Mouse (Mus musculus) hindbrain, embryonic 13.5 days (tissue): ENCODE results near the gene Slc35e4. TPM values are rescaled to one million over a fixed set of nuclear protein-coding genes. Genes with fewer than 3 reads are reported as not detected.
A peak's percentile ranks its signal among the peaks of the same experiment; 100 is the strongest.

Experiments used
- ATAC-seq: fragments of 200-750 bp; cut with Nextera tagmentation; 2 replicates; pipeline ENCODE4 v1.8.0; 2017; ENCODE audit warnings: moderate TSS enrichment; ENCODE audit not compliant: low FRiP score
- H3K27ac ChIP-seq: fragments of 300-500 bp; sonication (generic); 2 replicates; pipeline ENCODE4 v1.5.1; 2015; ENCODE audit warnings: inconsistent platforms, mild to moderate bottlenecking, moderate library complexity
- H3K27me3 ChIP-seq: fragments of 300-500 bp; sonication (generic); 2 replicates; pipeline ENCODE4 v1.6.1; 2015; ENCODE audit warnings: mild to moderate bottlenecking, inconsistent platforms
- H3K36me3 ChIP-seq: fragments of 300-500 bp; sonication (generic); 2 replicates; pipeline ENCODE4 v1.6.1; 2015; ENCODE audit warnings: mild to moderate bottlenecking, inconsistent platforms
- H3K4me1 ChIP-seq: fragments of 300-500 bp; sonication (generic); replicated peaks from 2 replicates; pipeline ENCODE4 v1.6.1; 2015; ENCODE audit warnings: inconsistent platforms
- H3K4me2 ChIP-seq: fragments of 300-500 bp; sonication (generic); 2 replicates; pipeline ENCODE4 v1.6.1; 2015; ENCODE audit warnings: inconsistent platforms, mild to moderate bottlenecking, moderate library complexity
- H3K4me3 ChIP-seq: fragments of 300-500 bp; sonication (generic); 2 replicates; pipeline ENCODE4 v1.5.1; 2015; ENCODE audit warnings: mild to moderate bottlenecking, inconsistent platforms
- H3K9ac ChIP-seq: fragments of 300-500 bp; sonication (generic); 2 replicates; pipeline ENCODE4 v1.6.1; 2015; ENCODE audit warnings: mild to moderate bottlenecking, inconsistent platforms
- H3K9me3 ChIP-seq: fragments of 300-500 bp; sonication (generic); 2 replicates; pipeline ENCODE4 v1.6.1; 2016; ENCODE audit warnings: inconsistent platforms
- WGBS: fragments of 180-500 bp; shearing (Covaris S2); methylation state at CpG from one replicate; pipeline ENCODE4 v1.1.7; 2015; 5-methylcytosine and 5-hydroxymethylcytosine counted together
- polyA plus RNA-seq: library from polyadenylated mRNA; unstranded; fragments of >200 nt; fragmentation: Nextera tagmentation; extraction: Ambion mirVana; gene quantifications from 2 replicates; pipeline ENCODE4 v1.2.1, GENCODE M21; 2015

The Slc35e4 gene
- polyA plus RNA-seq, 1 experiment from 2014 or later = 11.4 TPM

DNA sequence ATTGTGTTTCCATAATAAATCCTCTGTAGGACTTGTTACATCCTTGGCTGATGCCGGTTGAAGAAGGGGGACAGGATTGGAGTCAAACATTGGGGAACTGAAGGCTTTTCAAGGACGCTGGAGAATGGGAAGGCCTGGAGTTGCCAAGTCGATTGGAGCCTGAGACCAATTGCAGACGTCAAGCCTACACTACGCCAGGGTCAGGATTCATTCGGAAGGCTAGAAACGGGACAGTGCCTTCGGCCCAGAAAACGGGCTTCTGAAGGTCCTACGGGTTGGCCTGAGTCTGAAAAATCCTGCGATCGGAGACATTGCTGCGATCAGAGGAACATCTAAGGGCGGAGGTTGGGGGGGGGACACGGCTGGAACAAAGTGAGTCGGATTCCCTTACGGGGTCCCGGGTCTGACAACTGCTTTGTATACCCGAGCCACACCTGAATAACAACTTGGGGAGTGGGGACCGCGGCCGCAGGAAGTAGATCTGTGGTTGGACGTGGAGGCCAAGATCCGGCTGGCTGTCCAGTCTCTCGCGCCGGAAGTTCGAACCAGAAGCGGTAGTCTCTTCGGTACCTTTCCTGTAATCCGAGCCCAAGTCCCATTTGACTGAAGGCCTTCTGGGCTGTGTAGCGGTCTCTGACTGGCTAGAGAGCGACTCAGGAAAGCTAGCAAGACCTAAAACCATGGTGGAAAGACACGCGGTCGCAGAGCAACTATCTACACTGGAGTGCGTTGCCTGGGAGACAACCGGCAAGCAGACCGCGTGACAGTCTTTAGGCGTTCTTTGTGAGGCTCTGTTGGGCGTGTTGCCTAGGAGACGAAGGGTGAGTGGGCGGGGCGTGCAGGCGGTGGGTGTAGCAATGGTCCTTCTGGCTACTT, 19.8 kb downstream of the Slc35e4 start, which contains the start of the genes 4921536K21Rik and Dusp18:
4921536K21Rik (minus strand) TSS at position 693 of the 876 bp plus-strand sequence.
Dusp18 (plus strand) TSS at position 835 of the 876 bp plus-strand sequence.
- Histone ChIP-seq H3K4me3 (peak within 1 kb of the TSS; percentile 54), H3K27ac (peak within 1 kb of the TSS; percentile 84), H3K36me3 (peaks cover 32% of the 10 kb centered on the region), H3K9me3 (no peaks in the 10 kb centered on the region; the same call in 1 of the 2 replicates), H3K4me1 (peaks cover 25% of the 10 kb centered on the region), H3K27me3 (no peaks in the 10 kb centered on the region), H3K9ac (peak within 1 kb of the TSS; percentile 77), H3K4me2 (peak within 1 kb of the TSS; percentile 76)
- peak; percentile 99 for ATAC-seq
- 2% methylated on average over 46 of the region's 46 CpGs for WGBS

DNA sequence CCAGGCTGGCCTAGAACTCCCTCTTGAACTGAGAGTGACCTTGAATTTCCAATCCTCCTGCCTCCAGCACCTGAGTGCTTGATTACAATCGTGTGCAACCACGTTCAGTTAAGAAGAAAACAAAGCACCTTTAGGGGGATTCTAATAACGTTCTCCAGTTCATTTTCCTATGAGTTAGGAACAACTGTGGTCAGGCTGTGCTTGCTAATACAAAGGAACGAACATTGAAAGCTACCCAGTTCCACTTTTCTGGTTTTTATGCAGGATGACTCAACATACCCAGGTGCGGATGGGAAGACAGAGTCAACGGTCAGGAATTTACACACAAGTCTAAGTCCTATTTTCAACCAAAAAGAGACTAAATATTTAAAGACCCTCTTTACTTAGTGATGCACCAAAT, 20.5 kb downstream of the Slc35e4 start:
- H3K9ac ChIP-seq = no peak overlapping the region
- 0 out of 2 replicates have a peak overlapping the region, but pooled peaks have one; percentile 54 for H3K4me3 ChIP-seq
- no peaks in the 10 kb centered on the region; the same call in 1 of the 2 replicates for H3K9me3 ChIP-seq
- ATAC-seq = no peak
- peaks cover 21% of the 10 kb centered on the region for H3K4me1 ChIP-seq
- H3K36me3 ChIP-seq = peaks cover 25% of the 10 kb centered on the region
- H3K27me3 ChIP-seq = no peaks in the 10 kb centered on the region
- H3K4me2 ChIP-seq = peak overlapping the region; percentile 76
- 84% methylated on average over 6 of the region's 6 CpGs for WGBS
- no peak overlapping the region for H3K27ac ChIP-seq

DNA sequence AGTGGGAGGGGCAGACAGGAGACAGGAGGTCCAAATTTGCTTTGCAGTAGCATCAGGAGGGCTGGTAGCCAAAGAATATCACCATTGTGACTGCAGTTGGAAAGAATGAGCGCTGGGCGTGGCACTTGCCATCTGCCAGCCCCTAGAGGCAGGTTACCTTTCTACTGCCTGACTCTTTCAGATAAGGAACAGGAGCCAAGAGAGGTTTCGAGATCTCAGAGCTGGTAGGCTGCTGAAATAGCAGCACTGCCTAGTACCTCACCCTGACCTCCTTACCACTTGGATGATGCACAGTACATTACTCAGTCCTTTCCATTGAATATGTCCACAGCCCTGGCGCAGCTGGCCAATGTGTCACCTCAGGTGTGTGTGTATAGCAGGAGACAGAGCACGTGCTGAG, 27.1 kb downstream of the Slc35e4 start:
- Histone ChIP-seq H3K27ac (no peak overlapping the region), H3K4me1 (peaks cover 4% of the 10 kb centered on the region; the same call in 1 of the 2 replicates), H3K27me3 (no peaks in the 10 kb centered on the region), H3K9me3 (no peaks in the 10 kb centered on the region), H3K4me3 (no peak overlapping the region), H3K9ac (no peak overlapping the region), H3K4me2 (no peak overlapping the region), H3K36me3 (no peaks in the 10 kb centered on the region)
- WGBS = 79% methylated on average over 5 of the region's 5 CpGs
- no peak for ATAC-seq

DNA sequence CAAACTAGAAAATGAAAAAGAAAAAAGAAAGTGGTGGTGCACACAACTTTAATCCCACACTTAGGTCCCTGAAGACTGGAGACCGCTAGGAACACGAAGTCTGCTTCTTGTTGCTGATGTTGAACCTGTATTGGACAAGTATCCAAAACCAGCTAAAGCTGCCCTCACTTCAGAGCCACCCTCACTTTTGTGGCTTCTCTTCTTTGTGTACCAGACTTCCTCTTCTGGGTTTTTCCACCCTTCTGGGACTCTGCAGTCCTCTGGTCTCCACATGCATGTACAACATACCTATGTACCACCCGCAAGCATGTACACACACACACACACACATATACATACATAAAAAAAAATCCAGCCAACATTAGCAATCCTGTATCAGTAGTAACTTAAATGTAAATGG, 30.8 kb downstream of the Slc35e4 start:
- peaks cover 4% of the 10 kb centered on the region; the same call in 1 of the 2 replicates for H3K4me1 ChIP-seq
- H3K27ac ChIP-seq = no peak overlapping the region
- H3K9me3 ChIP-seq = no peaks in the 10 kb centered on the region
- H3K36me3 ChIP-seq = no peaks in the 10 kb centered on the region
- H3K27me3 ChIP-seq = no peaks in the 10 kb centered on the region
- ATAC-seq = no peak
- no peak overlapping the region for H3K4me2 ChIP-seq
- 87% methylated on average over 3 of the region's 3 CpGs for WGBS
- H3K4me3 ChIP-seq = no peak overlapping the region
- H3K9ac ChIP-seq = no peak overlapping the region

DNA sequence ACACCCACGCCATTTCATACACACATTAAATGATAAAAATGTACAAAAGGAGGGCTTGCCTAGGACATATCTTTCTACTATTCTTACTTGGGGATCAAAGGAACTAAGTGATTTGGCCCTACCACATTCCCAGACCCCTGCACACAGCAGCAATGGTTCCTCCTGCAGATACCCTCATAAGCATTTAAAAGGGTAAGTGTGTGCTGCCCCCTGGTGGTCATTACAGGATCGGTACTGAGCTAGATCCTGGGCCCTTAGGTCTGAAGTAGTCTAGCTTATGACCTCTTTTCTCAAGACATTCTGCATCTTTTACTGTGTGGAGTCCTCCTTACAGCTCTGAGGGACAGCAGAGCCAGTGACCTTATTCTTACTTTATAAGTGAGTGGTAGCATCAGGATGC, 34.6 kb downstream of the Slc35e4 start:
- WGBS = 42% methylated on average over 2 of the region's 2 CpGs
- no peak overlapping the region for H3K4me3 ChIP-seq
- H3K27me3 ChIP-seq = no peaks in the 10 kb centered on the region
- H3K36me3 ChIP-seq = no peaks in the 10 kb centered on the region
- H3K9me3 ChIP-seq = no peaks in the 10 kb centered on the region
- no peak overlapping the region for H3K4me2 ChIP-seq
- peaks cover 4% of the 10 kb centered on the region; the same call in 1 of the 2 replicates for H3K4me1 ChIP-seq
- no peak for ATAC-seq
- no peak overlapping the region for H3K9ac ChIP-seq
- H3K27ac ChIP-seq = no peak overlapping the region

DNA sequence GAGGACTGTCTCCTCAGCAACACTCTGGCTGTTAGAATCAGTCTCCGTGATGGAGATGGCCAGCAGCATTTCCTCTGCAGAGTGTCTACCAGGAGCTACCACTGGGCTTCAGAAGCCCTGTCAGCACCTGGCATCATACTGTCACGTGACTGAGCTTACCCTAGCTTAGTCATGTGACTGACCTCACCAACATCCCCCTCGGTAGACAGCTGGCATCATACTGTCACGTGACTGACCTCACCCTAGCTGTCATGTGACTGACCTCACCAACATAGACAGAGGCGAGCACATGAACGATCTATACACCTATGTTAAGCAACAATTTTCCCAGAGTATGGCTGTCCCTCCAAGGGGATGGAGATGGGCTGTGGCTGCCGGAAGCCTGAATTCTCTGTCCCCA, 35.8 kb downstream of the Slc35e4 start:
- H3K36me3 ChIP-seq = no peaks in the 10 kb centered on the region
- no peaks in the 10 kb centered on the region for H3K9me3 ChIP-seq
- H3K4me1 ChIP-seq = no peaks in the 10 kb centered on the region
- WGBS = 81% methylated on average over 7 of the region's 7 CpGs
- no peak for ATAC-seq
- no peak overlapping the region for H3K9ac ChIP-seq
- no peaks in the 10 kb centered on the region for H3K27me3 ChIP-seq
- H3K27ac ChIP-seq = no peak overlapping the region
- no peak overlapping the region for H3K4me3 ChIP-seq
- no peak overlapping the region for H3K4me2 ChIP-seq

DNA sequence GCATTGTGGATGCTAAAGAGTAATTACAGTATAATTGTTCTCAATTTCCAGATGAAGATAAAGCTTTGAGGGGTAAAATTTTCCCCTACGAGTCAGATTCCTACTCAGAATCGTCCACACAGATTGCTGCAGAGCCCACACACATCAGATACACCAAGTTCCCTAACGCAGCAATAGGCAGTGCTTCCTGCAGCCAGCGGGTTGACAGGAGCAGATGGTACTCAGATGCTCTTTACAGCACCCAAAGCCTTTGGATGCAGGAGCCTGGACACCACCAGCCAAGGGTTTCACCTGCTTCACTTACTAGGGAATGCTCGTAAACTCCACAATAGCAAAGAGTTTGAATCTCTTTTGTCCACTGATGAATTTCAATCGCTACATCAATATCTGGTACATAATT, 38.0 kb downstream of the Slc35e4 start:
- Histone ChIP-seq H3K27ac (no peak overlapping the region), H3K4me2 (no peak overlapping the region), H3K27me3 (no peaks in the 10 kb centered on the region), H3K4me3 (no peak overlapping the region), H3K9me3 (no peaks in the 10 kb centered on the region), H3K36me3 (no peaks in the 10 kb centered on the region), H3K4me1 (no peaks in the 10 kb centered on the region), H3K9ac (no peak overlapping the region)
- WGBS = 82% methylated on average over 6 of the region's 6 CpGs
- ATAC-seq = no peak

DNA sequence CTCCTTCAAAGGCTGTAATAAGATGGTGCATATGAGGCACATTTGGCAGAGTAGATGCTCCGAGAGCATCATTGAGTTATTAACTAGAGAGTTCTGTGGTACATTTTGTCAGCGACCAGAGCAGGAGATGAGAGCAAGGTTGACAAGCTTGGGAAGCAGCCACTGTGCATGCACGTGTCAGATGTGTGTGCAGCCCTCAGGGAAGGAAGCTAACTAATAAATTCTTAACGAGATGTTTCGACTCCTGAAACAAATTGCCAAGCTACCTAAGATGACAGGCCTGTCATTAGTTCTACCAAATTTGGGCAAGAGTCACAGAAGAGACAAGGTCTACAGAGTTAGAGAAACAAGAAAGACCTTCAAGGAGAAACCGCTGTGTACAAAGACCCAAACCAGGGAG, 50.1 kb downstream of the Slc35e4 start:
- peaks cover 14% of the 10 kb centered on the region for H3K4me1 ChIP-seq
- peak overlapping the region; percentile 71 for H3K4me2 ChIP-seq
- H3K4me3 ChIP-seq = peak overlapping the region; percentile 51
- H3K9me3 ChIP-seq = no peaks in the 10 kb centered on the region
- peak; percentile 35; the same call in 1 of the 2 replicates for ATAC-seq
- WGBS = 34% methylated on average over 6 of the region's 6 CpGs
- peak overlapping the region; percentile 74 for H3K9ac ChIP-seq
- H3K27ac ChIP-seq = no peak overlapping the region
- peaks cover 24% of the 10 kb centered on the region for H3K27me3 ChIP-seq
- H3K36me3 ChIP-seq = no peaks in the 10 kb centered on the region

DNA sequence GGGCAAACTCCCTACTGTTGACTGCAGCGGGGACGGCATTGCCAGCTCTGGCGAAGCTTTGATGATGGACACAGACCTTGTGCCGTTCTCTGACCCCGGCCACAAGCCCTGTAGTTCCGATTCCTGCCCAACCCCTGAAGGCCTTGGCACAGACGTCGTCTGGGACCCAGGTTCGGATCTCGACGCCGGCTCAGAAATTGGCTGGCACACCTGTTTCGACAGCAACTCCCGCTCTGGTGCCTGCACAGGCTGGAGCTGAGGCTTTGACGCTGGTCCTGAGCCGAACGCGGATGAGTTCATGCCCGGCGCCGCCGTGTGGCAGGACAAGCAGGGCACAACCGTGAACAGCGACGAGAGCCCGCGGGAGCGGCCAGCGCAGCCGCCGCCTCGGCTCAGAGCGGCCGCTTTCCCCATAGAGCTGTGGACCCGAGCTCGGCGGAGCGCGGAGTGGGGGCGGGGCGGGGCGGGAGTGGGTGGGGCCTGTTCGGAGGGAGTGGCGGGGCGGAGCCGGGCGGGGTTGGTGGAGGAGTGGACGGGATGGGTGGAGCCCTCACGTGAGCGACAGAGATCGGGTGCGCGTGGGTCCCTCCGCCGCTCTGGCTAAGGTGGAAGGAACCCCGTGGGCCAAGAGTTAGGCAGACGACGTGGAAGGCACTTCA, 50.9 kb downstream of the Slc35e4 start, which contains the start of gene Osbp2:
Osbp2 (minus strand) TSS at position 450 of the 659 bp plus-strand sequence.
- Histone ChIP-seq H3K9ac (peak within 1 kb of the TSS; percentile 74), H3K4me1 (peaks cover 14% of the 10 kb centered on the region), H3K27me3 (peaks cover 24% of the 10 kb centered on the region), H3K4me2 (peak within 1 kb of the TSS; percentile 71), H3K4me3 (peak within 1 kb of the TSS; percentile 51), H3K27ac (no peak within 1 kb of the TSS), H3K36me3 (no peaks in the 10 kb centered on the region), H3K9me3 (no peaks in the 10 kb centered on the region)
- peak; percentile 91 for ATAC-seq
- 4% methylated on average over 58 of the region's 58 CpGs for WGBS

DNA sequence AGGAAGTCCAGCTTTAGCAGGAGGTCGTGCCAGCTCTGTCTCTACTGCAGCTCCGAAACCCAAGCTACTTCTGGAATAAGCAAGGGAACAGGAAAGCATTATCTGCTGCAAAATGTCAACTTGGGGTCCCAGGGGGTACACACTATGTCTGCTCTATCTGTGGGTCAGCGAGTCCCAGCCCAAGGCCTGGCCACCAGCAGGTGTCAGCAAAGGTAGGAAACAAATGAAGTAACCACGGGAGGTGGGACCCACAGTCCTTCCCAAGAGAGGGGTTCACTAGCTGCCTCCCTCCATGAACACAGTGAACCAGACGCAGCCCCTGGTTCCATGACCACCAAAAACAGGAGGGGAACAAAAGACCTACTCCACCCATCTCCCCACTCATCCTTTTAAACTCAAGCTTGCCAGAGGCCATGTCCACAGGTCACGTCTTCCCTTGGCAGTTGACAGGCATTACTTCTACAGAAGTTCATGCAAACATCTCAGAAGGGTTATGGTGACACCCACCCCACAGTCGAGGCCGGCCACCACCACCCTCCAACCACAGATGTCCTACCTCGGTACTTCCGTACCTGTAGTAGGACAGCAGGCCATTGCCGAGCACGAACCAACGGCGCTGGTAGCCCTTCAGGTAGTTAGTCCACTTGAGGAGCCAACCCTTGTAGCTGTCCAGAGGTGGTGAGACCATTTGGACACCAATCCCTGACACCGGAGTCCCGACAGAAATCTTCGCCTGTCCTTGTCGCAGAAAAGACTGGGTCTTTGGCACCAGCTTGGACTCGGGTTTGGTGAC, 51.6 kb downstream of the Slc35e4 start:
- WGBS = 77% methylated on average over 19 of the region's 19 CpGs
- H3K4me2 ChIP-seq = peak overlapping the region; percentile 71
- no peaks in the 10 kb centered on the region for H3K9me3 ChIP-seq
- peak overlapping the region; percentile 51 for H3K4me3 ChIP-seq
- H3K27me3 ChIP-seq = peaks cover 24% of the 10 kb centered on the region
- H3K9ac ChIP-seq = peak overlapping the region; percentile 74
- H3K36me3 ChIP-seq = no peaks in the 10 kb centered on the region
- H3K27ac ChIP-seq = no peak overlapping the region
- peaks cover 14% of the 10 kb centered on the region for H3K4me1 ChIP-seq
- peak; percentile 26; the same call in 1 of the 2 replicates for ATAC-seq

DNA sequence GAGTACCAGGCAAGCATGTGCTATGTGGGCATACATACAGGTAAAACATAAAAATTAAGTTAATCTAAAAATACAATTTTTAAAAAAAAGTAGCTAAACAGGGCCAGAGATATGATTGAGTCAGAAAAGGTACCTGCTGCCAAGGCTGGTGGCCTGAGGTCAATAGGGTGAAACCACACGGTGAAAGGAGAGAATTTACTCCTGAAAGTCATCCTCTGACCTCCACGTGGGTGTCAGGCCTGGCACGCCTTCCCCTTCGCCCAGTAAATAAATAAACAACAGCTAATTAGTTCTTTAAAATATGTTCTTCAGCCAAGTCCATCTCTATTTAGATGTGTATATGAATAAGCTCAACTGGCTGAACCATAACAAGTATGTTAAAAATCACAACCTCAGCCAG, 54.1 kb downstream of the Slc35e4 start:
- H3K9me3 ChIP-seq = no peaks in the 10 kb centered on the region
- no peak for ATAC-seq
- H3K4me2 ChIP-seq = no peak overlapping the region
- H3K27me3 ChIP-seq = peaks cover 22% of the 10 kb centered on the region
- H3K9ac ChIP-seq = no peak overlapping the region
- 93% methylated on average over 4 of the region's 4 CpGs for WGBS
- H3K4me1 ChIP-seq = peaks cover 14% of the 10 kb centered on the region
- no peak overlapping the region for H3K27ac ChIP-seq
- H3K4me3 ChIP-seq = no peak overlapping the region
- no peaks in the 10 kb centered on the region for H3K36me3 ChIP-seq

DNA sequence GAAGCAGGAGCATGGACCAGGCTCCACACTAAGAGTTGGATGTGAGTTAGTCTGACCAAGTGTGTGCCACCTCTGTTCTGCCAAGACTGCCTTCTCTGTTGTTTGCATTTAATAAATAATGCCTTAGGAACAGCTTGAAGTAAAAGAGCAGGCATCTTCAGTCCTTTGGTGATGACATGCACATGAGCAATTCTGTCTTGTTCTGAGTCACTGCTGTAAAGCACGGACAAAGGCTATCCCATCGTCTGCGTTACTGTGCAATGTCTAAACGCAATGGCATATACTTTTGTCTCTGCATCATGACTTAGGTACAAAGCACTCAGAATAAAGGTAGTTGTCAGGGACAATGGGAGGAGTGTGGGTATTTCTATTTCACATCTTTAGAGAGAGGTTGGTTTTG, 54.7 kb downstream of the Slc35e4 start:
- Histone ChIP-seq H3K36me3 (no peaks in the 10 kb centered on the region), H3K9me3 (no peaks in the 10 kb centered on the region), H3K9ac (no peak overlapping the region), H3K4me3 (no peak overlapping the region), H3K4me2 (no peak overlapping the region), H3K4me1 (peaks cover 14% of the 10 kb centered on the region), H3K27me3 (peaks cover 19% of the 10 kb centered on the region), H3K27ac (no peak overlapping the region)
- 90% methylated on average over 4 of the region's 4 CpGs for WGBS
- ATAC-seq = no peak
